Mouse (Mus musculus) bone marrow, adult 2 months (tissue): Measurements from ENCODE around the gene Itgb1bp1. TPM values are rescaled to one million over a fixed set of nuclear protein-coding genes. Genes with fewer than 3 reads are reported as not detected.

Experiments
- H3K27ac ChIP-seq: fragments of 200-500 bp; 2 replicates; pipeline ENCODE4 v1.5.1; 2012; ENCODE audit warnings: low read depth, mild to moderate bottlenecking, control low read depth, inconsistent platforms, low read length; ENCODE audit not compliant: control insufficient read depth, poor library complexity, insufficient read depth
- H3K4me1 ChIP-seq: fragments of 200-500 bp; 2 replicates; pipeline ENCODE4 v1.6.1; 2011; ENCODE audit warnings: low read length; ENCODE audit not compliant: control insufficient read depth, insufficient read depth
- H3K4me3 ChIP-seq: fragments of 200-500 bp; replicated peaks from 2 replicates; pipeline ENCODE3; 2011; ENCODE audit warnings: mild to moderate bottlenecking, low read depth, low read length, control low read depth; ENCODE audit not compliant: control insufficient read depth
- CTCF ChIP-seq: fragments of 200-500 bp; IDR thresholded peaks from 2 replicates; pipeline ENCODE4 v1.5.1; 2011; ENCODE audit warnings: low read length, control low read depth; ENCODE audit not compliant: control insufficient read depth, insufficient read depth
- POLR2A ChIP-seq: fragments of 200-500 bp; IDR thresholded peaks from 2 replicates; pipeline ENCODE4 v1.6.1; 2011; ENCODE audit warnings: low read depth, mild to moderate bottlenecking, control low read depth, low read length, borderline replicate concordance; ENCODE audit not compliant: control insufficient read depth
- WGBS: fragments of 180-500 bp; shearing (Covaris S2); methylation state at CpG from one replicate; pipeline ENCODE4 v1.1.7; 2018; 5-methylcytosine and 5-hydroxymethylcytosine counted together
- polyA plus RNA-seq: library from polyadenylated mRNA; stranded (reverse); fragments of >200 nt; gene quantifications from 2 replicates; pipeline ENCODE4 v1.2.4, GENCODE M21; 2011; ENCODE audit warnings: low replicate concordance; ENCODE audit not compliant: missing spikeins, insufficient read depth, insufficient read length

The Itgb1bp1 gene
- polyA plus RNA-seq, 1 experiment = 45.6 TPM

- Histone ChIP-seq H3K4me1 (peaks cover 4% of the 10 kb centered on the region), H3K4me3 (no peak overlapping the region), H3K27ac (no peak overlapping the region)
- TF ChIP-seq CTCF = no peak
- no peak for TF ChIP-seq POLR2A
- 88% methylated on average over 10 of the region's 10 CpGs for WGBS
These were observed 76.8 kb downstream of the Itgb1bp1 start for GRCm38 (mm10) chr12:21209273-21209672.

GRCm38 (mm10) chr12:21208172-21208795, 77.8 kb downstream of the Itgb1bp1 start:
- Histone ChIP-seq H3K4me3 (no peak overlapping the region), H3K4me1 (peaks cover 4% of the 10 kb centered on the region), H3K27ac (no peak overlapping the region)
- 9% methylated on average over 11 of the region's 11 CpGs for WGBS
- no peak for TF ChIP-seq POLR2A
- no peak for TF ChIP-seq CTCF

- peaks cover 4% of the 10 kb centered on the region for H3K4me1 ChIP-seq
- 53% methylated on average over 5 of the region's 5 CpGs for WGBS
These were observed 78.7 kb downstream of the Itgb1bp1 start for GRCm38 (mm10) chr12:21207422-21207821.

GRCm38 (mm10) chr12:21205799-21206198, 80.3 kb downstream of the Itgb1bp1 start:
- TF ChIP-seq CTCF = no peak
- TF ChIP-seq POLR2A = no peak
- Histone ChIP-seq H3K4me3 (no peak overlapping the region), H3K27ac (no peak overlapping the region), H3K4me1 (peaks cover 4% of the 10 kb centered on the region)
- WGBS = 71% methylated on average over 4 of the region's 4 CpGs

More at GRCm38 (mm10) chr12:21207422-21207821, 78.7 kb downstream of the Itgb1bp1 start:
- Histone ChIP-seq H3K27ac (no peak overlapping the region), H3K4me3 (no peak overlapping the region)
- TF ChIP-seq POLR2A (no peak), CTCF (no peak)

GRCm38 (mm10) chr12:21204701-21205312, 81.3 kb downstream of the Itgb1bp1 start:
- H3K4me3 ChIP-seq = no peak overlapping the region
- H3K27ac ChIP-seq = no peak overlapping the region
- no peak for TF ChIP-seq POLR2A
- no peak for TF ChIP-seq CTCF
- peaks cover 4% of the 10 kb centered on the region for H3K4me1 ChIP-seq
- 26% methylated on average over 11 of the region's 11 CpGs for WGBS

- no peak overlapping the region for H3K27ac ChIP-seq
- WGBS = 71% methylated on average over 10 of the region's 10 CpGs
These were observed 84.4 kb downstream of the Itgb1bp1 start for GRCm38 (mm10) chr12:21201485-21202269.

GRCm38 (mm10) chr12:21200613-21201012, 85.5 kb downstream of the Itgb1bp1 start:
- no peak for TF ChIP-seq POLR2A
- TF ChIP-seq CTCF = no peak
- Histone ChIP-seq H3K4me1 (peaks cover 1% of the 10 kb centered on the region; the same call in 1 of the 2 replicates), H3K27ac (no peak overlapping the region), H3K4me3 (no peak overlapping the region)
- 94% methylated on average over 8 of the region's 8 CpGs for WGBS

More at GRCm38 (mm10) chr12:21201485-21202269, 84.4 kb downstream of the Itgb1bp1 start:
- H3K4me1 ChIP-seq = peaks cover 1% of the 10 kb centered on the region; the same call in 1 of the 2 replicates
- TF ChIP-seq CTCF (no peak), POLR2A (no peak)
- no peak overlapping the region for H3K4me3 ChIP-seq

GRCm38 (mm10) chr12:21196420-21196819, 89.7 kb downstream of the Itgb1bp1 start:
- Histone ChIP-seq H3K27ac (no peak overlapping the region), H3K4me3 (no peak overlapping the region), H3K4me1 (no peaks in the 10 kb centered on the region; the same call in 1 of the 2 replicates)
- TF ChIP-seq POLR2A (no peak), CTCF (no peak)
- WGBS = 84% methylated on average over 4 of the region's 4 CpGs
